Mouse (Mus musculus): ENCODE data around the gene Camk2n1.

Gene Camk2n1

DNA sequence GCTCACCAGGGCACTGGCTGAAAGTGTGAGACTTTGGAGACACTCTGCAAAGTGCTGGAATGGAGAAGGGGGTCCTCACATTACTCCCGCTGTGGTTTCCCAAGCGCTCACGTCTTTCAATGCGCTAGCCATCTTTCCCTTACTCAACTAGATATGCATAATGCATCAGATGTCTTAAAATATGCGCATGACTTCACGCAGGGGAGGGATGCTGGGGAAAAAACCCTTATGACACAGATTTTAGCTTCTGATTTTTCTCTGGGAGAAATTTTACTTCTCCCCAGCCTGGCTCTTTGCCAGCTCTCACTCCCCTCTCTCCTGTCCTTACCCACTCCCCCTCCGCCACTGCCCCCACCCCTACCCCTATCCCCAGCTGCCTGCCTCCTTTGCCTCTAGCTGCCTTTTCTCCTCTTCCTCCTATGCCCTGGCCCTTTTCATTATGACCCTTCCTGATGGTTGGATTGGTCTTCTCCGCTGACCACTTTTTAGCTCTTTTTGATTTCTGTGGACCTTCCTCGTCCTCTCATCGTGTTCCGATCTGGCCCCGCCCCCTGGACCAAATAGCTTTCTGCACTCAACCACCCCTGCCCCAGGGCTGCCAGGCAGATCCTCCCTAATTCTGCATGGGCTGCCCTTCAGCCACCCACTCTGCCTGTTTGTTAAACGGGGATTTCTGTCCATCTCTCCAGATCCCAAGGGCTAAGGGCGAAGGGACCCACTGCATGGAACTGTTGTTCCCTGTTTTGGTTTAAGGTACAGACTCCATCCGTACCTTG lies 6.1 kb upstream of the Camk2n1 start:
- no peak for DNase-seq (ENCODE audit: low spot score in 2 of 2)

GRCm38 (mm10) chr4:138448872-138449615 lies 5.1 kb upstream of the Camk2n1 start:
- no peak for DNase-seq (ENCODE audit: low spot score in 2 of 2)

GRCm38 (mm10) chr4:138449636-138450314 lies 4.3 kb upstream of the Camk2n1 start:
- no peak for DNase-seq (ENCODE audit: low spot score in 2 of 2)

GRCm38 (mm10) chr4:138452306-138453096 lies 1.6 kb upstream of the Camk2n1 start:
- no peak for DNase-seq (ENCODE audit: low spot score in 2 of 2)

- DNase-seq (ENCODE audit: low spot score in 2 of 2), result no peak
Measured at GRCm38 (mm10) chr4:138453097-138453752, 889 bp upstream of the Camk2n1 start.

GRCm38 (mm10) chr4:138454571-138455140 lies 542 bp downstream of the Camk2n1 start:
- peak in 1 of 2 experiments; percentile 66 for DNase-seq (ENCODE audit: low spot score in 2 of 2)

- DNase-seq (ENCODE audit: low spot score in 2 of 2), result no peak
Measured at GRCm38 (mm10) chr4:138455141-138455955, 1.2 kb downstream of the Camk2n1 start.

DNA sequence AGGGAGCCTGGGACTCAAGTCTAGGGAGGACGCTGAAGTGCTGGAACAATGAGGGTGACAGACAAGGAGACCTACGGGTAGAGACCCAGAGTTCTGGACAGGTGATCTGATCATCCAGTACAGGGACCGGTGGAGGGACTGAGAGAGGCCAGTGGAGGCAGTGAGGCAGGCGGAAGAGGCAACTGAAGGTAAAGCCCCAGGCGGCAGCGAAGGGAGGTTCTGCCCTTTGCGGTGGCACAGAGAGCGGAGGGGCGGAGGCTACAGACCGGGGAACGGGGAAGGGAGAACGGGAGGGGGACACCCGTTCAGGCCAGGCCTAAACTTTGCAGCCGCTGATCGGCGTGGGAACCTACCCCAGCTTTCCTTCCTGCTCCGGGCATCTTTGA lies 1.8 kb downstream of the Camk2n1 start:
- DNase-seq (ENCODE audit: low spot score in 2 of 2), result no peak

DNA sequence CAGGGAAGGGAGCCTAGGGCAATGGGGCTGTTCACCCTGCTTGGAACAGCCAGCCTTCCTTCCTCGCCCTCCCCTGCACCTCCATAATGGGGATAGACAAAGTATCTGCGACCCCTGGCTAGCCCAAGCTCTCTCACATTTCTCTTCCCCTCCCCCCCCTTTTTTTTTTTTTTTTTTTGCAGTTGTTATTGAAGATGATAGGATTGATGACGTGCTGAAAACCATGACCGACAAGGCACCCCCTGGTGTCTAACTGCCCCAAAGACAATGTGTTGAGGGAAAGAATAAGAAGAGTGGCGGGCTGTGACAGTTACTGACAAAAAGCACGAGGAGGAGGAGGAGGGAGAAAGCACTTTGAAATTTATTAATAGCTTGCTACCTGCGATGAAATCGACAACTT lies 2.4 kb downstream of the Camk2n1 start:
- no peak for DNase-seq (ENCODE audit: low spot score in 2 of 2)

DNA sequence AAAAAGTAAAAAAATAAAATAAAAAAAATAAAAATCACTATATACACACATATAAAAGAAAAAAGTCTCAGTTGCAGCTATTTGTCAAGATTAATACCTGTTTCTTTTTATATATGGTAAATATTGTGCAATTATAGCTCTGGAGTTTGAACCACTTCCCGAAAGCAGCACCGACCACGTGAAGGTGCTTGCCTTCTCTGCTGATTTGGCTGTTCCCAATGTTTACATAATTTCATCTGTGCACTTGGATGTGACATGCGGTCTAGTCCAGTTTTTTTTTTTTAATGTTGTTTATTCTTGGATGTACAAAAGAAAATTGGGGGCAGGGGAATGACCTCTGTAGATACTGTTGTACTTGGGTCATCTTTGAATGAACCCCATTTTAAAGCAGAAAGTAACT lies 3.0 kb downstream of the Camk2n1 start:
- DNase-seq (ENCODE audit: low spot score in 2 of 2), result no peak

DNA sequence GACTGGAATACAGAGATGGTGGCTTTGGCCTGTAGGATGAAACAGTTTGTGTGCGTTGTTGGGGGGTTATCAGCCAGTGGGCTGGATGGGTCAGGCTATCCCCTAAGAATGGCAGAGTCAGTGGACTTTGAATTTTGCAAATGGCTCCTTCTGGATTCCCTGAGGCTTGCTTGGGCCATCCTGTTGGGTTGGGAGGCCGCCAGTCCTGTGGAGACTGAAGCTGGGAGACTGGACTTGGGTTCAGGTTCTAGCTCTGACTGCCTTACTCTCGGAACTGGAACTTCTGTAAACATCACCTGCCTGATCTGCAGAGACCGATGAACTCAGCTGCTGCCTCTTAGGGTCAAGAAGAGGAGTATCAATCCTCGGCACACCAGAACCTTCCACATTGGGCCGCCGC lies 4.1 kb downstream of the Camk2n1 start:
- no peak for DNase-seq (ENCODE audit: low spot score in 2 of 2)

DNA sequence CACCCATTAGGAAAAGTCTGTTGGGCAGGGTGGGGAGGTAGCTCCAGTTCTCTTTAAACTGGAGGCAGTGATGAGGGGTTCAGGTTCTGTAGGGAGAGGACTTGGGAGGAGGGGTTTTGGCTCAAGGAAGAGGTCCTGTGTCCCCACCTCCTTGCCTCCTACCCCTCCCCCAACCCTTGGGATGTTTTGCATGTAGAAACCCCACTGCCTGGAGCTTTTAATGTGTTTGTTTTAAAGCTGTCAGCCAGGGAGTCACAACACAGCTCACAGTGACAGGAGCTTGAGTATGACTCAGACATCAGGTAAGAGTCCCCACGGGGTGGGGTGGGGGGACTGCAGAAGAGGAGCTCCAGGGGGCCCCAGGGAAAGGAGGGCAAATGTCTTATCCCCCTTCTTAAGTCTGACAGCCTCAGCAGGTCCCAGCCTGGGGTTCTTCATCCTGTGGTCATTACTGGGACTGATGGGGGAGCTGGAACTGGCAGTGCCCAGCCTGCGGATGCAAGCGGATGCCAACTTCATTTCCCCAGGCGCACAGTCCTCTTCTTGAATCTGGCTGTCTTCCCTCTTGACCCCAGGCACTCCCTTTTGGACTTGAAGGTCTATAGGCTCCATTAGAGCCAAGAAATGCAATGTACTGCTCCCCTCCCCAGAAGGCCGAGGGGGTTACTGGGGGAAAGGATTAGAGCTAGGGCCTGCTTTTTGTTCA lies 4.8 kb downstream of the Camk2n1 start:
- no peak for DNase-seq (ENCODE audit: low spot score in 2 of 2)

DNA sequence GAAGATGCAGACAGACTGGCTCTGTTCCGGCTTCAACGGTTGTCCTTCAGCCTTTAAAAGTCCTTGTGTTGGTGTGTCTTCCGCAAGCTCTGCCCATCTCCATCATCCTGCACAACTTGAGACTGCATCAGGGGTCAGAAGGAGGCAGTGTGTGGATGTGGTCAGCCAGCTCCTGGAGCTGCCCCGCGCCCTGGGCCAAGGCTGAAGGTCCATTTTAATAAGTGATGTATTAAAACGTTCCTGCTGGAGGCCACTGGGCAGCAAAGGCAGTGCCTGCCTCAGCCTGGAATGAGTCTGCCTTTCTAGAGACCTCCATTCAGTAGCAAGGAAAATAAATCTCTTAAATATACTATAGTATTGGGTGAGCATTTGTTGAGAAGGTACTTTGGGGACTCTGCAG lies 5.7 kb downstream of the Camk2n1 start:
- DNase-seq (ENCODE audit: low spot score in 2 of 2), result no peak

DNA sequence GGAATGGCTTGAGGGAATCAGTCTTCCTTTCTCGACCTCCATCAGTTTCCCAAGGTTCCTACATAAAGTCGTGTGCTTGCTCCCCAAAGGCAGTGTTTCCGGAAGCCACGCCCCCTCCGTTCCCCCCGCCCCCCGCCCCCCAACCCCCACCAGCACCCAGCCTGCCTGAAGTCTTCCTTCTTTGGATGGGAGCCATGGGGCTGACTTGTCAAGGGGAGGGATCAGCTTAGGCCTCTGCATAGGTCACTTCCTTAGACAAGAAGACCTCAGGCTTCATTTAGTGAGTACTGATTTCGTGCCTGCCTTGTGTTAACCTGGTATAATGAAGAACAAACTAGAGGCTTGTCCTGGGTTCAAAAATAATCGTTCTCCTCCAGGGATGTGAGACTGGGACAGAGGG lies 6.8 kb downstream of the Camk2n1 start:
- DNase-seq (ENCODE audit: low spot score in 2 of 2), result no peak

- DNase-seq (ENCODE audit: low spot score in 2 of 2), result no peak
Measured at GRCm38 (mm10) chr4:138461471-138461870, 7.4 kb downstream of the Camk2n1 start.

GRCm38 (mm10) chr4:138462971-138463831 lies 9.1 kb downstream of the Camk2n1 start:
- peak; percentile 47 to 72 for DNase-seq (ENCODE audit: low spot score in 2 of 2)

GRCm38 (mm10) chr4:138463832-138464487 lies 9.8 kb downstream of the Camk2n1 start:
- DNase-seq (ENCODE audit: low spot score in 2 of 2), result no peak
